Mouse (Mus musculus): Measurements from ENCODE around the gene Mcm10. TPM values are rescaled to one million over a fixed set of nuclear protein-coding genes. Genes with fewer than 3 reads are reported as not detected.

Mcm10 gene
- total RNA-seq, 1 experiment: 127 TPM

DNA sequence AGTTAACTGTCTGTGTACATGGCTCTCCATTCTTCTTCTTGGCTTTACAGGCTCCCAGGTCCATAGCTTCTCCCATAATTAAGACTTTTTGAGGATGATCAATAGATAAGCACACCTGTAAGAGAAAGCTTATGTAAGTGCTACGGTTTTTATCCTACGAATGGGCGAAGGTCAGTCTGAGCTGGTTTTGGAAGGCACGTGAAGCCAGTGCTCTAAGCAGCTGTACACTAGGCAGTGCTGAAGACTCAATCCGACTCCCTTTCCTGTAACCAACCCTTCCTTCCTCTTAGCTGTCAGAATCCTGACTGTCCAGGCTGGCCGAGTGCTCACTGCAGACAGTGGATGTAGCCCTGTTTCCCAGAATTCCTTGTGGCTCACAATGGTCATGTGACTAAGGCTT is 11.3 kb downstream of the Mcm10 start:
- Histone ChIP-seq H3K4me1 (ENCODE audit: control insufficient read depth in 2 of 2, insufficient read depth in 2 of 2, low read length in 2 of 2, poor library complexity in 1 of 2) (no peaks in the 10 kb centered on the region), H3K9ac (ENCODE audit: insufficient read depth, low read depth, low read length, poor library complexity, severe bottlenecking) (no peak overlapping the region), H3K27ac (ENCODE audit: insufficient read depth, low read depth, low read length, poor library complexity, severe bottlenecking) (no peak overlapping the region), H3K9me3 (ENCODE audit: control insufficient read depth, insufficient read depth, low read depth, low read length) (no peaks in the 10 kb centered on the region), H3K4me3 (ENCODE audit: insufficient read depth in 1 of 2, low read depth in 1 of 2, low read length in 2 of 2, poor library complexity in 1 of 2, severe bottlenecking in 1 of 2) (no peak overlapping the region), H3K36me3 (ENCODE audit: control insufficient read depth, insufficient read depth, low read length, poor library complexity, severe bottlenecking) (peaks cover 79% of the 10 kb centered on the region)
- DNase-seq (ENCODE audit: low read depth, low spot score): no peak
- TF ChIP-seq HCFC1 (IDR thresholded peaks at IDR 0.05; ENCODE audit: borderline replicate concordance, insufficient read depth, low read length) (no peak), MAFK (IDR thresholded peaks at IDR 0.05; ENCODE audit: insufficient read depth, low read depth, low read length) (no peak), ZC3H11A (IDR thresholded peaks at IDR 0.05; ENCODE audit: borderline replicate concordance, low read depth, low read length) (no peak), CHD2 (IDR thresholded peaks at IDR 0.05; ENCODE audit: low read depth, low read length) (no peak), ZNF384 (IDR thresholded peaks at IDR 0.05; ENCODE audit: low read depth, low read length) (no peak)
- in situ Hi-C loops (cut with MboI; ENCODE audit: low sequenced_read_pairs in 2 of 2, unreplicated experiment in 2 of 2): no loop called here

DNA sequence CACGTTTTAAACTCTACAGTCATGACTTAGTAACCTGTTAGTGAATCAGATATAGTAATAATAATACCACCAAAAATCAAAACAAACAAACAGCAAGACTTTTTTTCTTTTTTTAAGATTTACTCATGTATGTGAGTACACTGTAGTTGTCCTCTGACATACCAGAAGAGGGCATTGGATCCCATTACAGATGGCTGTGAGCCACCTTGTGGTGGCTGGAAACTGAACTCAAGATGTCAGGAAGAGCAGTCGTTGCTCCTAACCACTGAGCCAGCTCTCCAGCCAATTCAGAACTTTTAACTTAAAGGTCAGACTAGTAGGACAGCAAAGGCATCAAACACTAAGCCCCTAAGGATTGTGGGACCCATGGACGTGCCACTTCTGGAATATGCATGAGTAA is 13.7 kb downstream of the Mcm10 start:
- DNase-seq (ENCODE audit: low read depth, low spot score): no peak
- H3K4me1 ChIP-seq (ENCODE audit: control insufficient read depth in 2 of 2, insufficient read depth in 2 of 2, low read length in 2 of 2, poor library complexity in 1 of 2): no peaks in the 10 kb centered on the region
- TF ChIP-seq ZC3H11A (IDR thresholded peaks at IDR 0.05; ENCODE audit: borderline replicate concordance, low read depth, low read length) (no peak), MAFK (IDR thresholded peaks at IDR 0.05; ENCODE audit: insufficient read depth, low read depth, low read length) (no peak)
- no peak overlapping the region for H3K9ac ChIP-seq (ENCODE audit: insufficient read depth, low read depth, low read length, poor library complexity, severe bottlenecking)
- in situ Hi-C loops (cut with MboI; ENCODE audit: low sequenced_read_pairs in 2 of 2, unreplicated experiment in 2 of 2): no loop called here
- H3K36me3 ChIP-seq (ENCODE audit: control insufficient read depth, insufficient read depth, low read length, poor library complexity, severe bottlenecking): peaks cover 79% of the 10 kb centered on the region
- H3K27ac ChIP-seq (ENCODE audit: insufficient read depth, low read depth, low read length, poor library complexity, severe bottlenecking): no peak overlapping the region
- H3K9me3 ChIP-seq (ENCODE audit: control insufficient read depth, insufficient read depth, low read depth, low read length): no peaks in the 10 kb centered on the region
- no peak overlapping the region for H3K4me3 ChIP-seq (ENCODE audit: insufficient read depth in 1 of 2, low read depth in 1 of 2, low read length in 2 of 2, poor library complexity in 1 of 2, severe bottlenecking in 1 of 2)

DNA sequence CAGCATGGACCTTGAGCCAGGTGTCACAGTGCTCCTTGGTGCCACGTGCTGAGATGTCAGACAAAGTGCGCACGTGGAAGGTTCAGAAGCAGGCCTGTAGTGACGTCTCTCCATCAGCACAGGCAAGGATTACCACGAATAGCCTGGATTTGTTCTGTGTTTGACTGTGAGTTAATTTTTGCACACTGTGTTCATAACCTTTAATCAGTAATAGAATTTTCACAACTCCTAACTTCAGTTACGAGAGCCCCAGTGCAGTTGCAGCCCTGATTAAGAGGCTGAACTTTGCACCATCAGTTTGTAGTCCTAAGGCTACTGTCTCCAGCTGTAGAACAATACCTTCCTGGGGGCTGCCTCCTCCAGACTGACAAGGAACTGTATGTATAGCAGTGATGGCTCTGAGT is 16.2 kb downstream of the Mcm10 start:
- peaks cover 81% of the 10 kb centered on the region for H3K36me3 ChIP-seq (ENCODE audit: control insufficient read depth, insufficient read depth, low read length, poor library complexity, severe bottlenecking)
- H3K4me1 ChIP-seq (ENCODE audit: control insufficient read depth in 2 of 2, insufficient read depth in 2 of 2, low read length in 2 of 2, poor library complexity in 1 of 2): no peaks in the 10 kb centered on the region
- in situ Hi-C loops (cut with MboI; ENCODE audit: low sequenced_read_pairs in 2 of 2, unreplicated experiment in 2 of 2): no loop called here
- DNase-seq (ENCODE audit: low read depth, low spot score): no peak
- no peaks in the 10 kb centered on the region for H3K9me3 ChIP-seq (ENCODE audit: control insufficient read depth, insufficient read depth, low read depth, low read length)
- TF ChIP-seq HCFC1 (IDR thresholded peaks at IDR 0.05; ENCODE audit: borderline replicate concordance, insufficient read depth, low read length) (no peak), ZC3H11A (IDR thresholded peaks at IDR 0.05; ENCODE audit: borderline replicate concordance, low read depth, low read length) (no peak), MAFK (IDR thresholded peaks at IDR 0.05; ENCODE audit: insufficient read depth, low read depth, low read length) (no peak), ZNF384 (IDR thresholded peaks at IDR 0.05; ENCODE audit: low read depth, low read length) (no peak), CHD2 (IDR thresholded peaks at IDR 0.05; ENCODE audit: low read depth, low read length) (no peak)
- H3K4me3 ChIP-seq (ENCODE audit: insufficient read depth in 1 of 2, low read depth in 1 of 2, low read length in 2 of 2, poor library complexity in 1 of 2, severe bottlenecking in 1 of 2): no peak overlapping the region
- H3K27ac ChIP-seq (ENCODE audit: insufficient read depth, low read depth, low read length, poor library complexity, severe bottlenecking): no peak overlapping the region
- no peak overlapping the region for H3K9ac ChIP-seq (ENCODE audit: insufficient read depth, low read depth, low read length, poor library complexity, severe bottlenecking)

DNA sequence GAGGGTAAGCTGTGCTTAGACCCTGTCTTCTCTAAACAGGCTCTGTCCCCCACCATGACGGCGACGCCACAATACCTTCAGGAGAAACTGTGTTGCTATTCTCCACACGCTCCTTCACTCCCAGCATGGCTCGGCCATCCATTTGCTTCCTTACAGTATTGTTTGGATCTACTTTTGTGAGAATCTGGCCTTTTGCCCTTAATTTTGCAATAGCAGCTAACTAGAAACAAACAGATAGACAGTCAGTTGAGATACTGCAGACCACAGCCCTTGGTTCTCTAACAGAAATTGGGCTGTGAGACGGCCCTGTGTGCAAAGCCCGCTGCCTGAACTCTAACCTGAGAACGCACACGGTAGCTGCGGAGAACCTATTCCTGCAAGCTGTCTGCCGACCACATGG is 16.9 kb downstream of the Mcm10 start:
- H3K4me3 ChIP-seq (ENCODE audit: insufficient read depth in 1 of 2, low read depth in 1 of 2, low read length in 2 of 2, poor library complexity in 1 of 2, severe bottlenecking in 1 of 2): no peak overlapping the region
- H3K9ac ChIP-seq (ENCODE audit: insufficient read depth, low read depth, low read length, poor library complexity, severe bottlenecking): no peak overlapping the region
- no peak overlapping the region for H3K27ac ChIP-seq (ENCODE audit: insufficient read depth, low read depth, low read length, poor library complexity, severe bottlenecking)
- peaks cover 82% of the 10 kb centered on the region for H3K36me3 ChIP-seq (ENCODE audit: control insufficient read depth, insufficient read depth, low read length, poor library complexity, severe bottlenecking)
- H3K4me1 ChIP-seq (ENCODE audit: control insufficient read depth in 2 of 2, insufficient read depth in 2 of 2, low read length in 2 of 2, poor library complexity in 1 of 2): no peaks in the 10 kb centered on the region
- TF ChIP-seq CHD2 (IDR thresholded peaks at IDR 0.05; ENCODE audit: low read depth, low read length): no peak
- no peak for TF ChIP-seq ZC3H11A (IDR thresholded peaks at IDR 0.05; ENCODE audit: borderline replicate concordance, low read depth, low read length)
- no peak for TF ChIP-seq ZNF384 (IDR thresholded peaks at IDR 0.05; ENCODE audit: low read depth, low read length)
- no peak for TF ChIP-seq MAFK (IDR thresholded peaks at IDR 0.05; ENCODE audit: insufficient read depth, low read depth, low read length)
- TF ChIP-seq HCFC1 (IDR thresholded peaks at IDR 0.05; ENCODE audit: borderline replicate concordance, insufficient read depth, low read length): no peak
- in situ Hi-C loops (cut with MboI; ENCODE audit: low sequenced_read_pairs in 2 of 2, unreplicated experiment in 2 of 2): no loop called here
- H3K9me3 ChIP-seq (ENCODE audit: control insufficient read depth, insufficient read depth, low read depth, low read length): no peaks in the 10 kb centered on the region
- no peak for DNase-seq (ENCODE audit: low read depth, low spot score)

DNA sequence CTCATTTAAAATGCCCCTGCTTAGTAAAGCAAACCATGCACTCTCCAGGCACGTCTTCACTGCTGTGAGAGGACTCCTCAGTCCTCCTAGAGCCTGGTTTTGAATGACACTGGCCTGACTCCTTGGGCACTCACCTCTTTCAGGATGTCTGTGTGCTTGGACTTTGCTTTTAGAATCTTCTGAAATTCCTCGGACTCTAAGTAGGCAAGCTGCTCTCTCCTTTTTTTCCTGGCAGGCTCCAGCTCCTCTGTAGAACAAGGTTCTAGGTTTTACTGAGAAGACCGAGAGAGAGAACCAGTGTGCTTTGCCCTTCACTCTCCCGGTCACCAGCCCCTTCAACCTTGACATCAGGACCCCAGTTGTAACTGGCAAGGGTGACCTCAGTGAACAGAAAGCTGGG is 18.2 kb downstream of the Mcm10 start:
- Histone ChIP-seq H3K36me3 (ENCODE audit: control insufficient read depth, insufficient read depth, low read length, poor library complexity, severe bottlenecking) (peaks cover 76% of the 10 kb centered on the region), H3K4me3 (ENCODE audit: insufficient read depth in 1 of 2, low read depth in 1 of 2, low read length in 2 of 2, poor library complexity in 1 of 2, severe bottlenecking in 1 of 2) (no peak overlapping the region), H3K4me1 (ENCODE audit: control insufficient read depth in 2 of 2, insufficient read depth in 2 of 2, low read length in 2 of 2, poor library complexity in 1 of 2) (no peaks in the 10 kb centered on the region), H3K9ac (ENCODE audit: insufficient read depth, low read depth, low read length, poor library complexity, severe bottlenecking) (no peak overlapping the region), H3K9me3 (ENCODE audit: control insufficient read depth, insufficient read depth, low read depth, low read length) (no peaks in the 10 kb centered on the region), H3K27ac (ENCODE audit: insufficient read depth, low read depth, low read length, poor library complexity, severe bottlenecking) (no peak overlapping the region)
- DNase-seq (ENCODE audit: low read depth, low spot score): no peak
- TF ChIP-seq MAFK (IDR thresholded peaks at IDR 0.05; ENCODE audit: insufficient read depth, low read depth, low read length) (no peak), HCFC1 (IDR thresholded peaks at IDR 0.05; ENCODE audit: borderline replicate concordance, insufficient read depth, low read length) (no peak), CHD2 (IDR thresholded peaks at IDR 0.05; ENCODE audit: low read depth, low read length) (no peak), ZNF384 (IDR thresholded peaks at IDR 0.05; ENCODE audit: low read depth, low read length) (no peak), ZC3H11A (IDR thresholded peaks at IDR 0.05; ENCODE audit: borderline replicate concordance, low read depth, low read length) (no peak)
- in situ Hi-C loops (cut with MboI; ENCODE audit: low sequenced_read_pairs in 2 of 2, unreplicated experiment in 2 of 2): no loop called here

All from ES-E14 (cell line).